Mouse (Mus musculus) kidney, adult 2 months (tissue): ENCODE data around the gene Dpp9.

Experiments
- CTCF ChIP-seq: fragments of 200-500 bp; conservative IDR thresholded peaks from 2 replicates; pipeline ENCODE4 v1.5.1; 2011; ENCODE audit warnings: low read depth, mild to moderate bottlenecking, control low read depth, low read length, moderate library complexity, mixed read lengths; ENCODE audit not compliant: insufficient read depth, insufficient read length
- POLR2A ChIP-seq: fragments of 200-500 bp; IDR thresholded peaks from one replicate; pipeline ENCODE4 v1.6.1; 2011; ENCODE audit warnings: low read depth, low read length, control low read depth

- no peak for TF ChIP-seq CTCF
- no peak for TF ChIP-seq POLR2A
These were observed 45.2 kb downstream of the Dpp9 start for GRCm38 (mm10) chr17:56173401-56174046.
